Mouse (Mus musculus): Measurements from ENCODE around the gene Cyp2b10. TPM values are rescaled to one million over a fixed set of nuclear protein-coding genes. Genes with fewer than 3 reads are reported as not detected.
"Not testable (repeated sequence)": the region's sequence is repeated elsewhere in the genome, so short reads cannot be mapped to it uniquely, and the experiment has no call there.

Cyp2b10 gene
- polyA plus RNA-seq, 1 experiment from 2014 or later = not detected

GRCm38 (mm10) chr7:25869789-25870188 is 27.6 kb upstream of the Cyp2b10 start:
- DNase-seq = no peak
- H3K4me2 ChIP-seq (ENCODE audit: low read length) = no peak overlapping the region
- H3K4me1 ChIP-seq (ENCODE audit: control insufficient read depth, insufficient read depth, low read length) = no peaks in the 10 kb centered on the region
- no peak overlapping the region for H3K27ac ChIP-seq (replicated peaks; ENCODE audit: low read depth, low read length)
- no peaks in the 10 kb centered on the region for H3K9me3 ChIP-seq (ENCODE audit: control insufficient read depth, low read length)
- no peaks in the 10 kb centered on the region for H3K27me3 ChIP-seq (ENCODE audit: control insufficient read depth, insufficient read depth, low read length)
- ATAC-seq (ENCODE audit: low FRiP score, low TSS enrichment) = no peak
- no peaks in the 10 kb centered on the region for H3K36me3 ChIP-seq (ENCODE audit: control insufficient read depth, insufficient read depth, low read length)
- WGBS = 82% methylated on average over 2 of the region's 2 CpGs
- H3K9ac ChIP-seq (replicated peaks; ENCODE audit: low read length) = no peak overlapping the region
- H3K4me3 ChIP-seq (replicated peaks; ENCODE audit: low read depth, low read length) = no peak overlapping the region

DNA sequence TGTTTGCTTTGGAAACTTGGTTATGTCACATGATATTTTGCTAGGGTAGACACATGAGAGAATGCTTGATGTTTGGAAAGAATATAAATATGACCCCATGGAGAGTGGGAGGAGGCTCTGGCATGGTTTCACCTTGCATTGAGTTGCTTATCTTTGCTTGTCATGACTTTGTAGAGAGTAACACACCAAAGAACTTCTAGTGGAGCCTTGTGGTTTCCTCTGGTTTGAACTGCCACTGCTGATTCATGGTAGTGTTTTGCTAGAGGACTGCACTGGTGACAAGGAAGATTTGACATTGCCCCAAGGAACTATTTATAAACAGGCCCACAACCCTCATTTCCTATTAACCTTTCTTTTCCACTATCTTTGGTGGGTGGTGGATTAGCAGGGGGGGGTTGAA is 24.8 kb upstream of the Cyp2b10 start:
- H3K36me3 ChIP-seq (ENCODE audit: control insufficient read depth, insufficient read depth, low read length) = no peaks in the 10 kb centered on the region
- no peaks in the 10 kb centered on the region for H3K27me3 ChIP-seq (ENCODE audit: control insufficient read depth, insufficient read depth, low read length)
- no peak overlapping the region for H3K27ac ChIP-seq (replicated peaks; ENCODE audit: low read depth, low read length)
- DNase-seq = no peak
- no peak for ATAC-seq (ENCODE audit: low FRiP score, low TSS enrichment)
- no peaks in the 10 kb centered on the region; the same call in 1 of the 2 replicates for H3K9me3 ChIP-seq (ENCODE audit: control insufficient read depth, low read length)
- no peak overlapping the region for H3K4me3 ChIP-seq (replicated peaks; ENCODE audit: low read depth, low read length)
- no peak overlapping the region for H3K9ac ChIP-seq (replicated peaks; ENCODE audit: low read length)
- H3K4me1 ChIP-seq (ENCODE audit: control insufficient read depth, insufficient read depth, low read length) = no peaks in the 10 kb centered on the region
- no peak overlapping the region for H3K4me2 ChIP-seq (ENCODE audit: low read length)

DNA sequence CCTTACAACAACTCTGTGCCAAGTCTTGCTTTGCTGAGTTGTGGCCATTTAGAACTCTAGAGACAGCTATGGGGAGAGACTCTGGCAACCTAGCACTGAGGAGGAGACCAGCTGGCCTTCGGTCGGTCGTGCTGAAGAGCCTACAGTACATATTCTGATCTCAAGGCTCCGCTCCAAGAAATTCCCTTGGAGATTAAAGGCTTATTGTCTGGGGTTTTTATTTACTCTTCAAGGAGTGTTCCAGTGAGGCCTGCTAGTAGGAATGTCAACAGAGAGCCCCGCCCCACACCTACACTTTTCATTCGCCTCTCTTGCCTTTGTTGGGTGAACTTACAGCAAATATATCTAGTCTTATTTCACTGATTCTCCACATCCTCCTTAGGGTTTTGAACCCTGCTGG is 18.7 kb upstream of the Cyp2b10 start:
- H3K9me3 ChIP-seq (ENCODE audit: control insufficient read depth, low read length) = no peaks in the 10 kb centered on the region; the same call in 1 of the 2 replicates
- no peaks in the 10 kb centered on the region for H3K4me1 ChIP-seq (ENCODE audit: control insufficient read depth, insufficient read depth, low read length)
- ATAC-seq (ENCODE audit: low FRiP score, low TSS enrichment) = no peak
- no peak overlapping the region for H3K4me3 ChIP-seq (replicated peaks; ENCODE audit: low read depth, low read length)
- H3K27me3 ChIP-seq (ENCODE audit: control insufficient read depth, insufficient read depth, low read length) = no peaks in the 10 kb centered on the region
- no peaks in the 10 kb centered on the region for H3K36me3 ChIP-seq (ENCODE audit: control insufficient read depth, insufficient read depth, low read length)
- DNase-seq = no peak
- no peak overlapping the region for H3K4me2 ChIP-seq (ENCODE audit: low read length)
- no peak overlapping the region for H3K9ac ChIP-seq (replicated peaks; ENCODE audit: low read length)
- no peak overlapping the region for H3K27ac ChIP-seq (replicated peaks; ENCODE audit: low read depth, low read length)
- WGBS = 44% methylated on average over 6 of the region's 6 CpGs

DNA sequence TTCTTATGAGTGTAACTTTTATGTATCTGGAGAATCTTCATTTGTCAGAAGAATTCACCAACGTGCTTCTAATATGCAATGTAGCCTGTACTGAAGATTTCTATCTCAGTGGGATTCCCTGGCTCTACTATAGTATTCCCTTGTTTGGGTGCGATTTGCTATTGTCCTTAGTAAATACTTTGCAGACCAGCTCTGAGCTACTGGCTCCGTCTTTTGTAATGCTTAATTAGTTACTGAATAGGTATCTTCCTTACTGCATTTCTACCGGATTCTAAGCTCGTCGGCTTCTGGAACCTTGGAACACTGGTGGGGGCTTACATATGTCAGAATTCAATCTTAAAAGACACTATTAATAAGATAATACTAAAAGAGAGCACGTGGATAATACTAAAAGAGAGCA is 16.7 kb upstream of the Cyp2b10 start:
- H3K27me3 ChIP-seq (ENCODE audit: control insufficient read depth, insufficient read depth, low read length); H3K4me3 ChIP-seq (replicated peaks; ENCODE audit: low read depth, low read length); H3K9me3 ChIP-seq (ENCODE audit: control insufficient read depth, low read length); H3K27ac ChIP-seq (replicated peaks; ENCODE audit: low read depth, low read length); H3K4me2 ChIP-seq (ENCODE audit: low read length); ATAC-seq (ENCODE audit: low FRiP score, low TSS enrichment); DNase-seq; H3K36me3 ChIP-seq (ENCODE audit: control insufficient read depth, insufficient read depth, low read length); H3K4me1 ChIP-seq (ENCODE audit: control insufficient read depth, insufficient read depth, low read length); H3K9ac ChIP-seq (replicated peaks; ENCODE audit: low read length): not testable (repeated sequence)
- WGBS = 4% methylated on average over 7 of the region's 7 CpGs

GRCm38 (mm10) chr7:25884272-25884671 is 13.1 kb upstream of the Cyp2b10 start:
- ATAC-seq (ENCODE audit: low FRiP score, low TSS enrichment) = no peak
- no peaks in the 10 kb centered on the region for H3K27me3 ChIP-seq (ENCODE audit: control insufficient read depth, insufficient read depth, low read length)
- no peak overlapping the region for H3K4me3 ChIP-seq (replicated peaks; ENCODE audit: low read depth, low read length)
- no peaks in the 10 kb centered on the region for H3K9me3 ChIP-seq (ENCODE audit: control insufficient read depth, low read length)
- no peaks in the 10 kb centered on the region for H3K36me3 ChIP-seq (ENCODE audit: control insufficient read depth, insufficient read depth, low read length)
- DNase-seq = no peak
- H3K27ac ChIP-seq (replicated peaks; ENCODE audit: low read depth, low read length) = no peak overlapping the region
- no peak overlapping the region for H3K9ac ChIP-seq (replicated peaks; ENCODE audit: low read length)
- H3K4me1 ChIP-seq (ENCODE audit: control insufficient read depth, insufficient read depth, low read length) = no peaks in the 10 kb centered on the region
- 88% methylated on average over 1 of the region's 1 CpGs for WGBS
- no peak overlapping the region for H3K4me2 ChIP-seq (ENCODE audit: low read length)

DNA sequence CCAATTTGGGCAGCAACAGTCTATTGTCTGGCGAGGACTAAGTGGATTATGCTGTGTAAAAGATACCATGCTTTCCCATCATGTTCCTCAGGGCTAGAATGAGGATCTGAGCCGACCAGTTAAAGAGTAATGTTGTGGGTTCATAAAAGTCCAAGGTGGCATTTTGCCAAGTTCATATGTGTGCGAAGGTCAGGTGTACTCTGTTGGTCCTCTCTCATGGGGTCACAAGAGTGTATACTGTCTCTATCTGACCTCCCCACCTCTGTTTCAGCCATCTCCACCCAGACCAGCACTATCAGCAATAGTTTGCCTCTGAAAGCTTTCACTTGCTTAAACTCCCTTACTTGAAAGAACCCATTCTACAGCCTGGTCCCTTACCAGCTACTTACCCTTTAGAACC is 9.7 kb upstream of the Cyp2b10 start:
- Histone ChIP-seq H3K4me1 (ENCODE audit: control insufficient read depth, insufficient read depth, low read length) (no peaks in the 10 kb centered on the region), H3K27me3 (ENCODE audit: control insufficient read depth, insufficient read depth, low read length) (no peaks in the 10 kb centered on the region), H3K4me3 (replicated peaks; ENCODE audit: low read depth, low read length) (no peak overlapping the region), H3K36me3 (ENCODE audit: control insufficient read depth, insufficient read depth, low read length) (no peaks in the 10 kb centered on the region), H3K9ac (replicated peaks; ENCODE audit: low read length) (no peak overlapping the region), H3K9me3 (ENCODE audit: control insufficient read depth, low read length) (no peaks in the 10 kb centered on the region), H3K4me2 (ENCODE audit: low read length) (no peak overlapping the region), H3K27ac (replicated peaks; ENCODE audit: low read depth, low read length) (no peak overlapping the region)
- 82% methylated on average over 3 of the region's 3 CpGs for WGBS
- ATAC-seq (ENCODE audit: low FRiP score, low TSS enrichment) (no peak), DNase-seq (no peak)

DNA sequence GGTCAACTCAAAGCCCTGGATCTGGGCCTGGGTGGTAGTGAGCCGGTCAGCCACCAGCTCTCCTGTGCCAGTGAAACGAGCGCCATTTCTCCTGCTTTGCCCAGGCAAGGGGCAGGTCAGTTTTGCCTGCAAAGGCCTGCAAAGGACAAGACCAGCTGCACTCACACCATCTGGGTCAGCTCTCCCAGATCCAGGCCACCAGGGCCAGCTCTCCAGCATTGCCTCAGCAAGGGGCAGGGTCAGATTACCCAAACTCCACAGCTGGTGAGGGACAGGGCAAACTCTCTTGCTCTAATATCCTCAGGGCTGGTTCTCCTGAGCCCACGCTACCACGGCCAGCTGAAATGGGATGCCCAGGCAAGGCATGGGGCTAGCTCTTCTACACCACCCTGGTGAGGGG is 4.3 kb upstream of the Cyp2b10 start:
- WGBS = 78% methylated on average over 5 of the region's 5 CpGs
- Histone ChIP-seq H3K27me3 (ENCODE audit: control insufficient read depth, insufficient read depth, low read length) (no peaks in the 10 kb centered on the region), H3K4me2 (ENCODE audit: low read length) (no peak overlapping the region), H3K4me3 (replicated peaks; ENCODE audit: low read depth, low read length) (no peak overlapping the region), H3K9me3 (ENCODE audit: control insufficient read depth, low read length) (no peaks in the 10 kb centered on the region), H3K4me1 (ENCODE audit: control insufficient read depth, insufficient read depth, low read length) (no peaks in the 10 kb centered on the region), H3K36me3 (ENCODE audit: control insufficient read depth, insufficient read depth, low read length) (no peaks in the 10 kb centered on the region), H3K27ac (replicated peaks; ENCODE audit: low read depth, low read length) (no peak overlapping the region), H3K9ac (replicated peaks; ENCODE audit: low read length) (no peak overlapping the region)
- no peak for DNase-seq
- no peak for ATAC-seq (ENCODE audit: low FRiP score, low TSS enrichment)

GRCm38 (mm10) chr7:25895162-25895561 is 2.3 kb upstream of the Cyp2b10 start:
- Histone ChIP-seq H3K4me1 (ENCODE audit: control insufficient read depth, insufficient read depth, low read length) (no peaks in the 10 kb centered on the region), H3K4me2 (ENCODE audit: low read length) (no peak overlapping the region), H3K36me3 (ENCODE audit: control insufficient read depth, insufficient read depth, low read length) (no peaks in the 10 kb centered on the region), H3K27ac (replicated peaks; ENCODE audit: low read depth, low read length) (no peak overlapping the region), H3K9ac (replicated peaks; ENCODE audit: low read length) (no peak overlapping the region), H3K4me3 (replicated peaks; ENCODE audit: low read depth, low read length) (no peak overlapping the region), H3K9me3 (ENCODE audit: control insufficient read depth, low read length) (no peaks in the 10 kb centered on the region), H3K27me3 (ENCODE audit: control insufficient read depth, insufficient read depth, low read length) (no peaks in the 10 kb centered on the region)
- ATAC-seq (ENCODE audit: low FRiP score, low TSS enrichment) = no peak
- WGBS = 74% methylated on average over 1 of the region's 1 CpGs
- DNase-seq = no peak

DNA sequence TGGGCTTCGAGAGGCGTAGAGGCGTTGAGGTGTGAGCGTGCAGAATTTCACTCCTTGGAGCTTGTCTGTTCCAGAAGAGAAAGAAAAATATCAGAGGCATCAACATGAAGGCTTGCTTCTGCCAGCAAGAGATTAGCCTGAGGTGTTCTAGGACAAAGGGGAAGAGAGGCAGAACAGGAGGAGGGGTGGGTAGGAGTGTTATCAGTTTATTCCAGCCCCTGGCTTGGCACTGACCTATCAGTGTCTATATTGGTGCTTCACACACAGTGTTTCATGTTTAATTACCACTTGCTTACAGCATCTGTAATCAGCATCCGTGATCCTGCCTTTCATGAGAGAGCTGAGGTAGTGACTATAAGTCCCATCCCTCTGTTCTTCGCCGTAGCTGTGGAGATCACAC is 644 bp downstream of the Cyp2b10 start:
- Histone ChIP-seq H3K9me3 (ENCODE audit: control insufficient read depth, low read length) (0 out of 2 replicates have a peak, but pooled peaks cover 2% of the 10 kb centered on the region), H3K9ac (replicated peaks; ENCODE audit: low read length) (no peak overlapping the region), H3K27me3 (ENCODE audit: control insufficient read depth, insufficient read depth, low read length) (no peaks in the 10 kb centered on the region), H3K4me1 (ENCODE audit: control insufficient read depth, insufficient read depth, low read length) (no peaks in the 10 kb centered on the region), H3K4me3 (replicated peaks; ENCODE audit: low read depth, low read length) (no peak overlapping the region), H3K27ac (replicated peaks; ENCODE audit: low read depth, low read length) (no peak overlapping the region), H3K4me2 (ENCODE audit: low read length) (no peak overlapping the region), H3K36me3 (ENCODE audit: control insufficient read depth, insufficient read depth, low read length) (no peaks in the 10 kb centered on the region)
- WGBS = 90% methylated on average over 7 of the region's 7 CpGs
- no peak for ATAC-seq (ENCODE audit: low FRiP score, low TSS enrichment)
- DNase-seq = no peak
